Mouse (Mus musculus): ENCODE data around the gene Pm20d1.
"Not testable (repeated sequence)": the region's sequence is repeated elsewhere in the genome, so short reads cannot be mapped to it uniquely, and the experiment has no call there.

Pm20d1 gene

GRCm38 (mm10) chr1:131794591-131794990 lies 2.6 kb upstream of the Pm20d1 start:
- DNase-seq (ENCODE audit: low read depth, low spot score): no peak

- no peak for DNase-seq (ENCODE audit: low read depth, low spot score)
Measured at GRCm38 (mm10) chr1:131795171-131795570, 2.0 kb upstream of the Pm20d1 start.

- DNase-seq (ENCODE audit: low read depth, low spot score): no peak
Measured at GRCm38 (mm10) chr1:131800001-131800400, 2.8 kb downstream of the Pm20d1 start.

- no peak for DNase-seq (ENCODE audit: low read depth, low spot score)
Measured at GRCm38 (mm10) chr1:131801071-131801470, 3.9 kb downstream of the Pm20d1 start.

GRCm38 (mm10) chr1:131802652-131803051 lies 5.5 kb downstream of the Pm20d1 start:
- DNase-seq (ENCODE audit: low read depth, low spot score): no peak

- no peak for DNase-seq (ENCODE audit: low read depth, low spot score)
Measured at GRCm38 (mm10) chr1:131804166-131804565, 7.0 kb downstream of the Pm20d1 start.

- no peak for DNase-seq (ENCODE audit: low read depth, low spot score)
Measured at GRCm38 (mm10) chr1:131808986-131809385, 11.8 kb downstream of the Pm20d1 start.

- DNase-seq (ENCODE audit: low read depth, low spot score): no peak
Measured at GRCm38 (mm10) chr1:131809651-131810050, 12.5 kb downstream of the Pm20d1 start.

- no peak for DNase-seq (ENCODE audit: low read depth, low spot score)
Measured at GRCm38 (mm10) chr1:131811393-131811792, 14.2 kb downstream of the Pm20d1 start.

- no peak for DNase-seq (ENCODE audit: low read depth, low spot score)
Measured at GRCm38 (mm10) chr1:131812006-131812405, 14.8 kb downstream of the Pm20d1 start.

GRCm38 (mm10) chr1:131812631-131813295 lies 15.6 kb downstream of the Pm20d1 start:
- DNase-seq (ENCODE audit: low read depth, low spot score): no peak

- no peak for DNase-seq (ENCODE audit: low read depth, low spot score)
Measured at GRCm38 (mm10) chr1:131813731-131814130, 16.6 kb downstream of the Pm20d1 start.

- no peak for DNase-seq (ENCODE audit: low read depth, low spot score)
Measured at GRCm38 (mm10) chr1:131814191-131814590, 17.0 kb downstream of the Pm20d1 start.

- DNase-seq (ENCODE audit: low read depth, low spot score): no peak
Measured at GRCm38 (mm10) chr1:131816886-131817285, 19.7 kb downstream of the Pm20d1 start.

- DNase-seq (ENCODE audit: low read depth, low spot score): not testable (repeated sequence)
Measured at GRCm38 (mm10) chr1:131820353-131820752, 23.2 kb downstream of the Pm20d1 start.

- DNase-seq (ENCODE audit: low read depth, low spot score): no peak
Measured at GRCm38 (mm10) chr1:131820887-131821328, 23.7 kb downstream of the Pm20d1 start.

- no peak for DNase-seq (ENCODE audit: low read depth, low spot score)
Measured at GRCm38 (mm10) chr1:131822292-131822691, 25.1 kb downstream of the Pm20d1 start.

- no peak for DNase-seq (ENCODE audit: low read depth, low spot score)
Measured at GRCm38 (mm10) chr1:131822856-131823492, 25.8 kb downstream of the Pm20d1 start.

- DNase-seq (ENCODE audit: low read depth, low spot score): no peak
Measured at GRCm38 (mm10) chr1:131823563-131823962, 26.4 kb downstream of the Pm20d1 start.

- DNase-seq (ENCODE audit: low read depth, low spot score): no peak
Measured at GRCm38 (mm10) chr1:131824528-131825181, 27.5 kb downstream of the Pm20d1 start.

GRCm38 (mm10) chr1:131827207-131827786 lies 30.1 kb downstream of the Pm20d1 start, which contains the start of gene Slc41a1:
TSS of gene Slc41a1 (plus strand) at chr1:131827493.
- DNase-seq (ENCODE audit: low read depth, low spot score): no peak

GRCm38 (mm10) chr1:131827787-131828258 lies 30.6 kb downstream of the Pm20d1 start:
- peak; percentile 93 for DNase-seq (ENCODE audit: low read depth, low spot score)
